Mouse (Mus musculus) spleen, adult 2 months (tissue): ENCODE measurements around the gene Epha1.

ENCODE experiments used
- CTCF ChIP-seq: fragments of 200-500 bp; IDR thresholded peaks from 2 replicates; pipeline ENCODE4 v1.5.1; 2011; ENCODE audit warnings: mild to moderate bottlenecking, inconsistent platforms; ENCODE audit not compliant: insufficient read depth, insufficient read length, insufficient replicate concordance; ENCODE audit errors: extremely low read depth
- POLR2A ChIP-seq: fragments of 200-500 bp; IDR thresholded peaks from 2 replicates; pipeline ENCODE4 v1.6.1; 2011; ENCODE audit warnings: low read depth, low read length, inconsistent platforms

- TF ChIP-seq CTCF (no peak), POLR2A (no peak)
Measured at GRCm38 (mm10) chr6:42344255-42344654, 28.8 kb downstream of the Epha1 start.
